Mouse (Mus musculus): ENCODE data around the gene Stard3. TPM values are rescaled to one million over a fixed set of nuclear protein-coding genes. Genes with fewer than 3 reads are reported as not detected.
A peak's percentile ranks its signal among the peaks of the same experiment; 100 is the strongest.

The Stard3 gene
- polyA plus RNA-seq, 1 experiment from 2014 or later = 42.0 TPM

DNA sequence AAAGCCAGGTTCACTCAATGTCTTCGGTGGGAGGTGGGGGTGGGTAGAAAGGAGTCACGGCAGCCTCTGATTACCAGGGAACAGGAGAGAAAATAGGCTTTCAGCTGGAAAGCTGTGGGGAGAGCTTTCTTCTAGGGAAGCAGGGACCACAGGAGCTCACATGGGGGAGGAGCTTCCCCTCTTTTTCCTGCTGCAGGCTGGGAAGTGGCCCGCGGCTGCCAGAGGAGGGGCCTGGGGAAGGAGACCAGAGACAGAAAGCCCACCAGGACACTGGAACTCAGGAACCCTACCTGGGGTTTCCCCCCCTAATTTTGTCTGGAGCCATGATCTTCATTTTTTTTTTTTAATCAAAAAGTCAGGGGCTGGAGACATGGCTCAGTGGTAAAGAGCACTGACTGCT, 17.6 kb upstream of the Stard3 start:
- Histone ChIP-seq H3K27ac (ENCODE audit: low read depth, low read length) (no peak overlapping the region), H3K4me2 (replicated peaks; ENCODE audit: low read depth, low read length) (no peak overlapping the region), H3K27me3 (ENCODE audit: control insufficient read depth, insufficient read depth, low read length) (peaks cover 76% of the 10 kb centered on the region), H3K9me3 (ENCODE audit: control insufficient read depth, low read length) (no peaks in the 10 kb centered on the region), H3K9ac (ENCODE audit: low read depth, low read length) (no peak overlapping the region), H3K4me3 (ENCODE audit: low read length) (no peak overlapping the region), H3K36me3 (ENCODE audit: control insufficient read depth, insufficient read depth, low read length) (no peaks in the 10 kb centered on the region), H3K4me1 (ENCODE audit: control insufficient read depth, insufficient read depth, low read length) (peaks cover 22% of the 10 kb centered on the region; the same call in 1 of the 2 replicates)
- under 1% methylated on average over 4 of the region's 4 CpGs for WGBS
- ATAC-seq (ENCODE audit: low FRiP score, low TSS enrichment) = no peak

- Histone ChIP-seq H3K4me2 (replicated peaks; ENCODE audit: low read depth, low read length) (no peak overlapping the region), H3K9ac (ENCODE audit: low read depth, low read length) (no peak overlapping the region), H3K9me3 (ENCODE audit: control insufficient read depth, low read length) (no peaks in the 10 kb centered on the region), H3K27ac (ENCODE audit: low read depth, low read length) (no peak overlapping the region), H3K4me3 (ENCODE audit: low read length) (no peak overlapping the region), H3K36me3 (ENCODE audit: control insufficient read depth, insufficient read depth, low read length) (no peaks in the 10 kb centered on the region), H3K27me3 (ENCODE audit: control insufficient read depth, insufficient read depth, low read length) (peaks cover 76% of the 10 kb centered on the region), H3K4me1 (ENCODE audit: control insufficient read depth, insufficient read depth, low read length) (peaks cover 22% of the 10 kb centered on the region; the same call in 1 of the 2 replicates)
- 46% methylated on average over 4 of the region's 4 CpGs for WGBS
- ATAC-seq (ENCODE audit: low FRiP score, low TSS enrichment) = no peak
Observed at GRCm38 (mm10) chr11:98341174-98341573, 17.0 kb upstream of the Stard3 start.

GRCm38 (mm10) chr11:98342000-98342945, 15.9 kb upstream of the Stard3 start:
- H3K9ac ChIP-seq (ENCODE audit: low read depth, low read length) = peak overlapping the region; percentile 28; the same call in 1 of the 2 replicates
- peaks cover 76% of the 10 kb centered on the region for H3K27me3 ChIP-seq (ENCODE audit: control insufficient read depth, insufficient read depth, low read length)
- 1% methylated on average over 28 of the region's 29 CpGs for WGBS
- peaks cover 22% of the 10 kb centered on the region; the same call in 1 of the 2 replicates for H3K4me1 ChIP-seq (ENCODE audit: control insufficient read depth, insufficient read depth, low read length)
- H3K4me2 ChIP-seq (replicated peaks; ENCODE audit: low read depth, low read length) = peak overlapping the region; percentile 60
- H3K4me3 ChIP-seq (ENCODE audit: low read length) = peak overlapping the region; percentile 29
- no peaks in the 10 kb centered on the region for H3K9me3 ChIP-seq (ENCODE audit: control insufficient read depth, low read length)
- no peak overlapping the region for H3K27ac ChIP-seq (ENCODE audit: low read depth, low read length)
- ATAC-seq (ENCODE audit: low FRiP score, low TSS enrichment) = peak; percentile 34
- H3K36me3 ChIP-seq (ENCODE audit: control insufficient read depth, insufficient read depth, low read length) = no peaks in the 10 kb centered on the region

- Histone ChIP-seq H3K9ac (ENCODE audit: low read depth, low read length) (no peak overlapping the region), H3K9me3 (ENCODE audit: control insufficient read depth, low read length) (no peaks in the 10 kb centered on the region), H3K27me3 (ENCODE audit: control insufficient read depth, insufficient read depth, low read length) (peaks cover 75% of the 10 kb centered on the region), H3K36me3 (ENCODE audit: control insufficient read depth, insufficient read depth, low read length) (no peaks in the 10 kb centered on the region), H3K4me3 (ENCODE audit: low read length) (no peak overlapping the region), H3K4me2 (replicated peaks; ENCODE audit: low read depth, low read length) (peak overlapping the region; percentile 26; the same call in 1 of the 2 replicates), H3K4me1 (ENCODE audit: control insufficient read depth, insufficient read depth, low read length) (peaks cover 10% of the 10 kb centered on the region; the same call in 1 of the 2 replicates), H3K27ac (ENCODE audit: low read depth, low read length) (no peak overlapping the region)
- 2% methylated on average over 14 of the region's 14 CpGs for WGBS
- ATAC-seq (ENCODE audit: low FRiP score, low TSS enrichment) = no peak
Observed at GRCm38 (mm10) chr11:98345253-98345652, 12.9 kb upstream of the Stard3 start.

DNA sequence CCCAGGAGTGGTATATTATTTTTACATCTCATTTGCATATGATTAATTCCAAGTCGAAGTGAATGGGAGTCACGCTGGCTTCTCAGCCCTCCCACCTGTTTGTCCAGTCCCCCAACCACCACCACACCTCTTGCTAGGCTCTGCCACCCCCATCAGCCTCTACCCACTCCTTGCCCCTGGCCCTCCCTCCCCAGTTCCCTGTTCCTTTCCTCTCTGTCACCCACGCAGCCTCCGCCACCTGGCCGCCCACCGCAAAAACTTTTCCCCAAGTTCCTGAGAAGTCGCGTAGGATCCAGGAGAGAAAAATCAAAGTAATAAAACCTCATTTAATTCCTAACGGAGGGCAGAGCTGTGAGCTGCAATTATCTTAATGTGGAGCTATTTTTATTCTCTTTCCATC, 12.0 kb upstream of the Stard3 start:
- H3K9me3 ChIP-seq (ENCODE audit: control insufficient read depth, low read length) = no peaks in the 10 kb centered on the region
- H3K9ac ChIP-seq (ENCODE audit: low read depth, low read length) = no peak overlapping the region
- 11% methylated on average over 9 of the region's 9 CpGs for WGBS
- H3K4me3 ChIP-seq (ENCODE audit: low read length) = no peak overlapping the region
- peaks cover 78% of the 10 kb centered on the region for H3K27me3 ChIP-seq (ENCODE audit: control insufficient read depth, insufficient read depth, low read length)
- no peak overlapping the region for H3K4me2 ChIP-seq (replicated peaks; ENCODE audit: low read depth, low read length)
- peaks cover 10% of the 10 kb centered on the region; the same call in 1 of the 2 replicates for H3K4me1 ChIP-seq (ENCODE audit: control insufficient read depth, insufficient read depth, low read length)
- H3K27ac ChIP-seq (ENCODE audit: low read depth, low read length) = no peak overlapping the region
- ATAC-seq (ENCODE audit: low FRiP score, low TSS enrichment) = no peak
- no peaks in the 10 kb centered on the region for H3K36me3 ChIP-seq (ENCODE audit: control insufficient read depth, insufficient read depth, low read length)

DNA sequence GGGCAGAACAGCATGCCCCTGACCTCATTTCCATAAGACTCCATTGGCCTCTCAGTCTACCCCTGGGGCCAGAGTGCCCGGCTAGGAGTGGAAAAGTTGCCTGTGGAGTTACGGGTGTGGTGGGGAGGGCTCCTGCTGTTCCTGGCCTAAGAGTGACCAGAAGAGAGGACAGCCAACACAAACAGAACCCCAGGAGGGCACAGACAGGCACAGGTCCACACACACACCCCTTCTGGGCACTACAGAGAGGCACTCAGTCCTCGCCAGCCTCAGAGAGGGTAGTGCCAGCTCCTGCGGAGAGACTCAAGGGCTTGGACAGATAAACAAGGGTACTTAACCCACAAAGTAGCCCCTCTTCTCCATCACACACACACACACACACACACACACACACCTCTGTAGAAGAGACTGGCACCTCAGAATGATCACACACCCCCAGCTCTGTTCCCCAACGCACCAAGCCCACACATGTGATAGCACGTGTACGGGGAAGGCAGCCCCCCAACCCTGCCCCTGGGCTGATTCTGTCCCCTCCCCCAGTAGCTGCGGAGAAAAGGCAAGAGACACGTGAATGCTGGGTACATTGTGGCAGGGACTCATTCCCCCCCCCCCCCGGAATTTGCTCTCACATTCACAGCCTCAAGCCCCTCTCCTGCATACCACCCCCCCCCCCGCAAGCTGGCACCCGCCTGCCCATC, 10.6 kb upstream of the Stard3 start:
- 4% methylated on average over 12 of the region's 12 CpGs for WGBS
- Histone ChIP-seq H3K4me2 (replicated peaks; ENCODE audit: low read depth, low read length) (peak overlapping the region; percentile 60; the same call in 1 of the 2 replicates), H3K4me1 (ENCODE audit: control insufficient read depth, insufficient read depth, low read length) (peaks cover 5% of the 10 kb centered on the region; the same call in 1 of the 2 replicates), H3K27me3 (ENCODE audit: control insufficient read depth, insufficient read depth, low read length) (peaks cover 74% of the 10 kb centered on the region), H3K9me3 (ENCODE audit: control insufficient read depth, low read length) (no peaks in the 10 kb centered on the region), H3K4me3 (ENCODE audit: low read length) (peak overlapping the region; percentile 38; the same call in 1 of the 2 replicates), H3K27ac (ENCODE audit: low read depth, low read length) (no peak overlapping the region), H3K36me3 (ENCODE audit: control insufficient read depth, insufficient read depth, low read length) (no peaks in the 10 kb centered on the region), H3K9ac (ENCODE audit: low read depth, low read length) (no peak overlapping the region)
- ATAC-seq (ENCODE audit: low FRiP score, low TSS enrichment) = no peak

GRCm38 (mm10) chr11:98348083-98348961, 9.8 kb upstream of the Stard3 start, which contains the start of gene Ppp1r1b:
Gene Ppp1r1b, plus strand, starts transcription at chr11:98348404.
- Histone ChIP-seq H3K4me2 (replicated peaks; ENCODE audit: low read depth, low read length) (peak within 1 kb of the TSS; percentile 60), H3K27ac (ENCODE audit: low read depth, low read length) (no peak within 1 kb of the TSS), H3K36me3 (ENCODE audit: control insufficient read depth, insufficient read depth, low read length) (no peaks in the 10 kb centered on the region), H3K4me3 (ENCODE audit: low read length) (peak within 1 kb of the TSS; percentile 38), H3K9ac (ENCODE audit: low read depth, low read length) (peak within 1 kb of the TSS; percentile 5; the same call in 1 of the 2 replicates), H3K9me3 (ENCODE audit: control insufficient read depth, low read length) (no peaks in the 10 kb centered on the region), H3K27me3 (ENCODE audit: control insufficient read depth, insufficient read depth, low read length) (peaks cover 71% of the 10 kb centered on the region), H3K4me1 (ENCODE audit: control insufficient read depth, insufficient read depth, low read length) (peaks cover 5% of the 10 kb centered on the region; the same call in 1 of the 2 replicates)
- ATAC-seq (ENCODE audit: low FRiP score, low TSS enrichment) = peak; percentile 68
- under 1% methylated on average over 55 of the region's 55 CpGs for WGBS

DNA sequence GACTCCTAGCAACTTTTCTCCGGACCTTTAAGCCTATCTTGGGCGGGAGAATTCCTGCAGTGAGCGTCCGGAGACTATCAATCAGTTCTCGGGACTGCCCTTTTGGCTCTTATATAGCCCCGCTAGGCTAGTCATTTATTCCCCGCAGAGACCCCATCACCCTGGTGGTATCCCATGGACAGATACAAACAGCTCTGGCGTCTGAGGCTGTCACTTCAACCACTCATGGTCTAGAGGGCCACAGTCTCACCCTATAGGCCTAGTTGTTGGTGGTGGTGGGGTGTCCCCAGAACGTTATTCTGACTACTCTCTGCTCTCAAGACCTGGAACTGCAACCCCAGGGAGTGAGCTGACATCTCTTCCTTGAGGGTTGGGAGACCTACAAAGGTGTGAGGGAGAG, 8.9 kb upstream of the Stard3 start:
- peaks cover 77% of the 10 kb centered on the region for H3K27me3 ChIP-seq (ENCODE audit: control insufficient read depth, insufficient read depth, low read length)
- peaks cover 5% of the 10 kb centered on the region; the same call in 1 of the 2 replicates for H3K4me1 ChIP-seq (ENCODE audit: control insufficient read depth, insufficient read depth, low read length)
- peak overlapping the region; percentile 38; the same call in 1 of the 2 replicates for H3K4me3 ChIP-seq (ENCODE audit: low read length)
- H3K27ac ChIP-seq (ENCODE audit: low read depth, low read length) = no peak overlapping the region
- no peak overlapping the region for H3K9ac ChIP-seq (ENCODE audit: low read depth, low read length)
- H3K36me3 ChIP-seq (ENCODE audit: control insufficient read depth, insufficient read depth, low read length) = no peaks in the 10 kb centered on the region
- H3K9me3 ChIP-seq (ENCODE audit: control insufficient read depth, low read length) = no peaks in the 10 kb centered on the region
- whole genome bisulfite sequencing = 4% methylated on average over 9 of the region's 9 CpGs
- H3K4me2 ChIP-seq (replicated peaks; ENCODE audit: low read depth, low read length) = peak overlapping the region; percentile 60; the same call in 1 of the 2 replicates
- ATAC-seq (ENCODE audit: low FRiP score, low TSS enrichment) = no peak
